18 mouse cellular contexts compared by ENCODE assay signal in the genomic region with DNA sequence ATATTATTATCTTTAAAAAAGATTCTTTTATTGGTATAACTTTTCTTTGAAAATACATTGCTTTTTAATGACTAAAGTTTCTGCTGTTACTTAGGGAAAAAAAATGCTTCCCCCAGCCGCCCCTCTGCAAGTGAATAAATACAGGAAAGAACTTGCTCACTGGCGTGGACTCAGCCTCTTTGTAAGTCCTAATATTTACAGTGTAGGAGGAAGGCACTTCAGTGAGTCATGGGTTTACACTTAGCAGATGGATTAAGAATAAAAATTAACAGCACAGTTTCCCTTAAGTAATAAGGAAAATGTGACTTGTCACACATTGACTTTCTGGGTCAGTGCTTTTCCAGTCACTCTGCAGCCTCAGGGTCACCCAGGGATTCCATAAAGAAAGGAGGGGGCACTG.
A peak's percentile ranks its signal among the peaks of the same experiment; 100 is the strongest.
DNase-seq lines count a peak whose midpoint lies in the region; ATAC-seq and TF ChIP-seq lines count a peak whose summit lies in the region.
"Had no signal": no experiment of that assay in that cellular context is flagged by ENCODE, and none has a peak within 500 bp of the region (broad histone marks: within the 10 kb centered on the region; RNA-seq: fewer than 3 reads in every experiment).

No protein-coding gene starts in this region.

- no peak overlapping the region for H3K4me2 ChIP-seq in intestine, embryonic 14.5 days (ENCODE audit: low read length)
- no peak overlapping the region for H3K4me2 ChIP-seq in intestine, postnatal 0 days (replicated peaks; ENCODE audit: low read depth)
- H3K4me2 ChIP-seq: forebrain, embryonic 12.5 days; heart, embryonic 15.5 days; hindbrain, embryonic 12.5 days had no signal

- no peak for DNase-seq in intestine, embryonic 14.5 days (ENCODE audit: low spot score)
- DNase-seq in Muller cell, postnatal 12 days (ENCODE audit: inconsistent ontology term), result peak; percentile 3
- DNase-seq in lung, postnatal 25 days (ENCODE audit: low spot score), result peak; percentile 30
- no peak for DNase-seq in right cerebral cortex, postnatal 4 days
- DNase-seq in testis, postnatal 14 days (ENCODE audit: low spot score), result no peak
- no peak for DNase-seq in heart, embryonic 10.5 days (ENCODE audit: low spot score)
- DNase-seq: cerebellum, adult 11-12 months; cerebellum, postnatal 14 days; gastrocnemius, adult 2 months; kidney, postnatal 36 days; liver; thymus, postnatal 4 days had no signal

- TF ChIP-seq POLR2A in embryonic fibroblast, embryonic 13.5 days (IDR thresholded peaks at IDR 0.05; ENCODE audit: low read depth, low read length), result no peak

- WGBS in intestine, embryonic 14.5 days, result 18% methylated on average over 2 of the region's 2 CpGs
- 28% methylated on average over 2 of the region's 2 CpGs for whole genome bisulfite sequencing in intestine, postnatal 0 days
- 68% methylated on average over 2 of the region's 2 CpGs for WGBS in heart, embryonic 10.5 days

- H3K27me3 ChIP-seq in intestine, embryonic 14.5 days (replicated peaks; ENCODE audit: control insufficient read depth, insufficient read depth, low read length), result no peaks in the 10 kb centered on the region
- no peaks in the 10 kb centered on the region for H3K27me3 ChIP-seq in intestine, postnatal 0 days (replicated peaks; ENCODE audit: control insufficient read depth, insufficient read depth, low read length)
- H3K27me3 ChIP-seq in heart, embryonic 10.5 days (ENCODE audit: insufficient read depth, poor library complexity, severe bottlenecking), result no peaks in the 10 kb centered on the region
- H3K27me3 ChIP-seq: heart, embryonic 15.5 days; hindbrain, embryonic 12.5 days had no signal

- no peak overlapping the region for H3K9ac ChIP-seq in intestine, embryonic 14.5 days (ENCODE audit: low read length)
- no peak overlapping the region for H3K9ac ChIP-seq in intestine, postnatal 0 days (ENCODE audit: low read depth, low read length)
- H3K9ac ChIP-seq: forebrain, embryonic 12.5 days; heart, embryonic 15.5 days; hindbrain, embryonic 12.5 days had no signal

- no peak overlapping the region for H3K4me3 ChIP-seq in intestine, embryonic 14.5 days (ENCODE audit: low read depth, low read length)
- no peak overlapping the region for H3K4me3 ChIP-seq in intestine, postnatal 0 days (ENCODE audit: low read depth, low read length)
- no peak overlapping the region for H3K4me3 ChIP-seq in embryonic fibroblast, embryonic 13.5 days (ENCODE audit: insufficient read depth, low read length)
- H3K4me3 ChIP-seq in heart, embryonic 10.5 days, result no peak overlapping the region
- H3K4me3 ChIP-seq: forebrain, embryonic 12.5 days; gastrocnemius, adult 2 months; heart, embryonic 15.5 days; hindbrain, embryonic 12.5 days had no signal

- peak overlapping the region; percentile 54 for H3K27ac ChIP-seq in intestine, embryonic 14.5 days (ENCODE audit: low read depth)
- H3K27ac ChIP-seq in intestine, postnatal 0 days (ENCODE audit: low read depth, low read length), result no peak overlapping the region
- H3K27ac ChIP-seq in embryonic fibroblast, embryonic 13.5 days (ENCODE audit: insufficient read depth, low read length), result peak overlapping the region; percentile 53
- H3K27ac ChIP-seq in heart, embryonic 10.5 days, result no peak overlapping the region
- H3K27ac ChIP-seq: forebrain, embryonic 12.5 days; gastrocnemius, adult 2 months; heart, embryonic 15.5 days; hindbrain, embryonic 12.5 days had no signal

- 0 out of 2 replicates have a peak, but pooled peaks have one; percentile 21 for ATAC-seq in intestine, embryonic 14.5 days (replicated peaks; ENCODE audit: low FRiP score, low TSS enrichment, low read depth)
- no peak for ATAC-seq in intestine, postnatal 0 days

- TF ChIP-seq CTCF in intestine, postnatal 0 days (IDR thresholded peaks at IDR 0.05; ENCODE audit: low read depth), result no peak
- TF ChIP-seq CTCF in embryonic fibroblast, embryonic 13.5 days (IDR thresholded peaks at IDR 0.05; ENCODE audit: borderline replicate concordance, insufficient read depth, low read length), result no peak

- H3K4me1 ChIP-seq in intestine, embryonic 14.5 days (replicated peaks; ENCODE audit: control insufficient read depth, insufficient read depth, low read length), result peaks cover 31% of the 10 kb centered on the region
- H3K4me1 ChIP-seq in intestine, postnatal 0 days (replicated peaks; ENCODE audit: control insufficient read depth, insufficient read depth, low read length), result no peaks in the 10 kb centered on the region
- peaks cover 2% of the 10 kb centered on the region; the same call in 1 of the 2 replicates for H3K4me1 ChIP-seq in embryonic fibroblast, embryonic 13.5 days (ENCODE audit: control insufficient read depth, insufficient read depth, low read length)
- H3K4me1 ChIP-seq in heart, embryonic 10.5 days, result peaks cover 24% of the 10 kb centered on the region
- H3K4me1 ChIP-seq: heart, embryonic 15.5 days had no signal

- H3K36me3 ChIP-seq in intestine, embryonic 14.5 days (ENCODE audit: control insufficient read depth, insufficient read depth, low read length), result no peaks in the 10 kb centered on the region
- H3K36me3 ChIP-seq in intestine, postnatal 0 days (ENCODE audit: control insufficient read depth, insufficient read depth), result no peaks in the 10 kb centered on the region
- no peaks in the 10 kb centered on the region for H3K36me3 ChIP-seq in heart, embryonic 10.5 days
- H3K36me3 ChIP-seq: forebrain, embryonic 12.5 days; G1E; heart, embryonic 15.5 days; hindbrain, embryonic 12.5 days had no signal

- no peaks in the 10 kb centered on the region for H3K9me3 ChIP-seq in intestine, embryonic 14.5 days (ENCODE audit: control insufficient read depth, low read length)
- no peaks in the 10 kb centered on the region for H3K9me3 ChIP-seq in intestine, postnatal 0 days (ENCODE audit: control insufficient read depth)
- H3K9me3 ChIP-seq in heart, embryonic 10.5 days, result no peaks in the 10 kb centered on the region
- H3K9me3 ChIP-seq: forebrain, embryonic 12.5 days; heart, embryonic 15.5 days; hindbrain, embryonic 12.5 days had no signal

Comparison
In these comparisons a context has a peak if more than half of its experiments do, and no peak if none do; other contexts are left out.
1. H3K27ac ChIP-seq: peak in intestine, embryonic 14.5 days (single experiment) and embryonic fibroblast, embryonic 13.5 days (single experiment); none in intestine, postnatal 0 days (single experiment) and heart, embryonic 10.5 days (single experiment).
2. DNase-seq: peak in Muller cell, postnatal 12 days (single experiment) and lung, postnatal 25 days (single experiment); none in intestine, embryonic 14.5 days (single experiment), right cerebral cortex, postnatal 4 days (single experiment), testis, postnatal 14 days (single experiment) and heart, embryonic 10.5 days (single experiment).